8 mouse cellular contexts compared by ENCODE assay signal in genomic region chr15:82016830-82017229, GRCm38 (mm10). TPM values are rescaled to one million over a fixed set of nuclear protein-coding genes. Genes with fewer than 3 reads are reported as not detected.
DNase-seq lines count a peak whose midpoint lies in the region; ATAC-seq lines count a peak whose summit lies in the region.
"Had no signal": no experiment of that assay in that cellular context is flagged by ENCODE, and none has a peak within 500 bp of the region (broad histone marks: within the 10 kb centered on the region; RNA-seq: fewer than 3 reads in every experiment).

No protein-coding gene starts in this region.

- H3K4me1 ChIP-seq in lung, embryonic 16.5 days (replicated peaks; ENCODE audit: control insufficient read depth, insufficient read depth, low read length) = peaks cover 16% of the 10 kb centered on the region
- peaks cover 16% of the 10 kb centered on the region for H3K4me1 ChIP-seq in limb, embryonic 12.5 days (replicated peaks)

- peak overlapping the region; percentile 80 for H3K4me2 ChIP-seq in lung, embryonic 16.5 days (ENCODE audit: low read depth, low read length)
- H3K4me2 ChIP-seq in limb, embryonic 12.5 days = peak overlapping the region; percentile 96

- no peak for ATAC-seq in lung, embryonic 16.5 days (ENCODE audit: low read depth)
- ATAC-seq in erythroid progenitor cell, adult 5-6 weeks (replicated peaks; ENCODE audit: low FRiP score, poor library complexity, severe bottlenecking) = peak; percentile 5; the same call in 1 of the 2 replicates
- ATAC-seq in limb, embryonic 12.5 days (ENCODE audit: insufficient number of reproducible peaks, insufficient read depth, low FRiP score, low TSS enrichment, low read depth) = no peak

- WGBS in lung, embryonic 16.5 days = 10% methylated on average over 6 of the region's 6 CpGs
- 26% methylated on average over 6 of the region's 6 CpGs for WGBS in limb, embryonic 12.5 days

- H3K27me3 ChIP-seq in lung, embryonic 16.5 days (ENCODE audit: control insufficient read depth, insufficient read depth, low read depth, low read length) = no peaks in the 10 kb centered on the region
- H3K27me3 ChIP-seq in limb, embryonic 12.5 days = no peaks in the 10 kb centered on the region
- H3K27me3 ChIP-seq in splenic B cell, adult 2 months (ENCODE audit: control insufficient read depth, insufficient read depth, low read length, poor library complexity, severe bottlenecking) = no peaks in the 10 kb centered on the region

- DNase-seq in lung, postnatal 36 days = no peak
- peak; percentile 9 for DNase-seq in splenic B cell, adult 2 months (ENCODE audit: low read depth, low spot score)
- DNase-seq in cerebellum, postnatal 25 days = no peak
- DNase-seq in adrenal gland, adult 2 months = no peak

- peak overlapping the region; percentile 98 for H3K4me3 ChIP-seq in lung, embryonic 16.5 days (ENCODE audit: low read length)
- H3K4me3 ChIP-seq in limb, embryonic 12.5 days (replicated peaks) = peak overlapping the region; percentile 95

- H3K9ac ChIP-seq in lung, embryonic 16.5 days (ENCODE audit: low read length) = peak overlapping the region; percentile 68
- peak overlapping the region; percentile 69 for H3K9ac ChIP-seq in limb, embryonic 12.5 days (replicated peaks)

- peak overlapping the region; percentile 15; the same call in 1 of the 2 replicates for H3K27ac ChIP-seq in lung, embryonic 16.5 days (ENCODE audit: low read length)
- H3K27ac ChIP-seq in limb, embryonic 12.5 days = peak overlapping the region; percentile 72

- peaks cover 4% of the 10 kb centered on the region; the same call in 1 of the 2 replicates for H3K36me3 ChIP-seq in lung, embryonic 16.5 days (ENCODE audit: control insufficient read depth, insufficient read depth, low read length)
- H3K36me3 ChIP-seq in limb, embryonic 12.5 days = peaks cover 27% of the 10 kb centered on the region
- no peaks in the 10 kb centered on the region for H3K36me3 ChIP-seq in splenic B cell, adult 2 months (ENCODE audit: control insufficient read depth, insufficient read depth, low read length, poor library complexity, severe bottlenecking)

- H3K9me3 ChIP-seq in lung, embryonic 16.5 days (ENCODE audit: control insufficient read depth, low read length) = no peaks in the 10 kb centered on the region
- H3K9me3 ChIP-seq in limb, embryonic 12.5 days = no peaks in the 10 kb centered on the region

RNA-seq across cellular contexts. Expression of gene Desi1, which starts 16.8 kb away (rescaled TPM):
- polyA plus RNA-seq in lung, embryonic 16.5 days (2015; fragmentation: Nextera tagmentation; extraction: Ambion mirVana) = 21.6 and 22.7 TPM in 2 replicates
- 21.0 and 34.2 TPM in 2 replicates for total RNA-seq in erythroid progenitor cell, adult 5-6 weeks (2015; ENCODE audit: low replicate concordance)
- 7.9 and 10.7 TPM in 2 replicates for total RNA-seq in erythroid progenitor cell, adult 5-6 weeks (2017; ENCODE audit: low replicate concordance)
- polyA plus RNA-seq in limb, embryonic 12.5 days (2016; fragmentation: Nextera tagmentation; extraction: Ambion mirVana) = 30.4 TPM in 2 replicates
- 100 to 1,000 TPM in 1 of 2 experiments, 10 to 100 TPM in 1; 56.0 to 149 TPM for total RNA-seq in adrenal gland, adult 2 months (2021)
- 100.0 and 101 TPM in 2 replicates for polyA plus RNA-seq in adrenal gland, adult 2 months (2012; rRNA removed)

RNA-seq across cellular contexts. Expression of gene Xrcc6, which starts 29.2 kb away (rescaled TPM):
- polyA plus RNA-seq in lung, embryonic 16.5 days (2015; fragmentation: Nextera tagmentation; extraction: Ambion mirVana) = 72.0 and 77.0 TPM in 2 replicates
- total RNA-seq in erythroid progenitor cell, adult 5-6 weeks (2015; ENCODE audit: low replicate concordance) = 64.9 and 89.3 TPM in 2 replicates
- 104 and 112 TPM in 2 replicates for total RNA-seq in erythroid progenitor cell, adult 5-6 weeks (2017; ENCODE audit: low replicate concordance)
- 91.2 and 91.6 TPM in 2 replicates for polyA plus RNA-seq in limb, embryonic 12.5 days (2016; fragmentation: Nextera tagmentation; extraction: Ambion mirVana)
- 10 to 100 TPM; 73.2 to 87.0 TPM for total RNA-seq in adrenal gland, adult 2 months (2021)
- 23.8 and 27.6 TPM in 2 replicates for polyA plus RNA-seq in adrenal gland, adult 2 months (2012; rRNA removed)

RNA-seq across cellular contexts. Expression of gene Snu13, which starts 30.6 kb away (rescaled TPM):
- 260 and 272 TPM in 2 replicates for polyA plus RNA-seq in lung, embryonic 16.5 days (2015; fragmentation: Nextera tagmentation; extraction: Ambion mirVana)
- 62.7 and 97.3 TPM in 2 replicates for total RNA-seq in erythroid progenitor cell, adult 5-6 weeks (2015; ENCODE audit: low replicate concordance)
- total RNA-seq in erythroid progenitor cell, adult 5-6 weeks (2017; ENCODE audit: low replicate concordance) = 46.7 and 52.1 TPM in 2 replicates
- 263 and 272 TPM in 2 replicates for polyA plus RNA-seq in limb, embryonic 12.5 days (2016; fragmentation: Nextera tagmentation; extraction: Ambion mirVana)
- 10 to 100 TPM; 84.9 to 91.7 TPM for total RNA-seq in adrenal gland, adult 2 months (2021)
- polyA plus RNA-seq in adrenal gland, adult 2 months (2012; rRNA removed) = 61.5 and 68.6 TPM in 2 replicates

RNA-seq across cellular contexts. Expression of gene 1700029P11Rik, which starts 36.5 kb away (rescaled TPM):
- not detected in 2 replicates for polyA plus RNA-seq in lung, embryonic 16.5 days (2015; fragmentation: Nextera tagmentation; extraction: Ambion mirVana)
- not detected in 2 replicates for total RNA-seq in erythroid progenitor cell, adult 5-6 weeks (2015; ENCODE audit: low replicate concordance)
- not detected in 2 replicates for total RNA-seq in erythroid progenitor cell, adult 5-6 weeks (2017; ENCODE audit: low replicate concordance)
- polyA plus RNA-seq in limb, embryonic 12.5 days (2016; fragmentation: Nextera tagmentation; extraction: Ambion mirVana) = not detected in 2 replicates
- total RNA-seq in adrenal gland, adult 2 months (2021) = not detected
- not detected in 2 replicates for polyA plus RNA-seq in adrenal gland, adult 2 months (2012; rRNA removed)
- total RNA-seq: layer of hippocampus, adult 18-20 months had no signal

RNA-seq across cellular contexts. Expression of gene 4930407I10Rik, which starts 42.1 kb away (rescaled TPM):
- not detected in 2 replicates for polyA plus RNA-seq in lung, embryonic 16.5 days (2015; fragmentation: Nextera tagmentation; extraction: Ambion mirVana)
- not detected in 2 replicates for total RNA-seq in erythroid progenitor cell, adult 5-6 weeks (2015; ENCODE audit: low replicate concordance)
- not detected in 2 replicates for total RNA-seq in erythroid progenitor cell, adult 5-6 weeks (2017; ENCODE audit: low replicate concordance)
- polyA plus RNA-seq in limb, embryonic 12.5 days (2016; fragmentation: Nextera tagmentation; extraction: Ambion mirVana) = not detected in 2 replicates
- total RNA-seq in adrenal gland, adult 2 months (2021) = not detected
- not detected in 2 replicates for polyA plus RNA-seq in adrenal gland, adult 2 months (2012; rRNA removed)
- total RNA-seq: layer of hippocampus, adult 18-20 months had no signal
